Mouse (Mus musculus) forebrain, embryonic 12.5 days (tissue): ENCODE measurements around the gene Ebna1bp2. TPM values are rescaled to one million over a fixed set of nuclear protein-coding genes. Genes with fewer than 3 reads are reported as not detected.

Experiments
- ATAC-seq: fragments of 200-750 bp; cut with Nextera tagmentation; 2 replicates; pipeline ENCODE4 v1.8.0; 2017; ENCODE audit warnings: moderate TSS enrichment; ENCODE audit not compliant: low FRiP score
- H3K27ac ChIP-seq: fragments of 300-500 bp; sonication (generic); 2 replicates; pipeline ENCODE4 v1.5.1; 2016; ENCODE audit warnings: mild to moderate bottlenecking
- H3K27me3 ChIP-seq: fragments of 300-500 bp; sonication (generic); 2 replicates; pipeline ENCODE4 v1.6.1; 2016; ENCODE audit warnings: mild to moderate bottlenecking
- H3K36me3 ChIP-seq: fragments of 300-500 bp; sonication (generic); replicated peaks from 2 replicates; pipeline ENCODE4 v1.6.1; 2016; ENCODE audit warnings: mild to moderate bottlenecking
- H3K4me1 ChIP-seq: fragments of 300-500 bp; sonication (generic); 2 replicates; pipeline ENCODE4 v1.6.1; 2016
- H3K4me2 ChIP-seq: fragments of 300-500 bp; sonication (generic); 2 replicates; pipeline ENCODE4 v1.6.1; 2016; ENCODE audit warnings: mild to moderate bottlenecking, moderate library complexity
- H3K4me3 ChIP-seq: fragments of 300-500 bp; sonication (generic); replicated peaks from 2 replicates; pipeline ENCODE4 v1.5.1; 2016; ENCODE audit warnings: mild to moderate bottlenecking
- H3K9ac ChIP-seq: fragments of 300-500 bp; sonication (generic); 2 replicates; pipeline ENCODE4 v1.6.1; 2016; ENCODE audit warnings: mild to moderate bottlenecking
- H3K9me3 ChIP-seq: fragments of 300-500 bp; sonication (generic); 2 replicates; pipeline ENCODE4 v1.6.1; 2016
- WGBS: fragments of 180-500 bp; shearing (Covaris S2); methylation state at CpG from one replicate; pipeline ENCODE4 v1.1.7; 2016; 5-methylcytosine and 5-hydroxymethylcytosine counted together
- polyA plus RNA-seq: library from polyadenylated mRNA; unstranded; fragments of >200 nt; fragmentation: Nextera tagmentation; extraction: Ambion mirVana; gene quantifications from 2 replicates; pipeline ENCODE4 v1.2.1, GENCODE M21; 2016

Ebna1bp2 gene
- polyA plus RNA-seq, 1 experiment from 2014 or later, result 200 TPM

GRCm38 (mm10) chr4:118620967-118621320 lies 345 bp downstream of the Ebna1bp2 start:
- H3K9ac ChIP-seq, result peak overlapping the region; percentile 74
- peak overlapping the region; percentile 78 for H3K4me3 ChIP-seq
- no peaks in the 10 kb centered on the region for H3K27me3 ChIP-seq
- H3K9me3 ChIP-seq, result peaks cover 5% of the 10 kb centered on the region
- H3K27ac ChIP-seq, result peak overlapping the region; percentile 25; the same call in 1 of the 2 replicates
- ATAC-seq, result peak; percentile 39
- under 1% methylated on average over 23 of the region's 23 CpGs for WGBS
- peaks cover 32% of the 10 kb centered on the region for H3K36me3 ChIP-seq
- peaks cover 11% of the 10 kb centered on the region for H3K4me1 ChIP-seq
- peak overlapping the region; percentile 94 for H3K4me2 ChIP-seq

GRCm38 (mm10) chr4:118621781-118622180 lies 1.2 kb downstream of the Ebna1bp2 start:
- ATAC-seq, result no peak
- peak overlapping the region; percentile 78 for H3K4me3 ChIP-seq
- peaks cover 5% of the 10 kb centered on the region for H3K9me3 ChIP-seq
- WGBS, result 88% methylated on average over 9 of the region's 9 CpGs
- H3K27me3 ChIP-seq, result no peaks in the 10 kb centered on the region
- 0 out of 2 replicates have a peak overlapping the region, but pooled peaks have one; percentile 74 for H3K9ac ChIP-seq
- peak overlapping the region; percentile 94 for H3K4me2 ChIP-seq
- no peak overlapping the region for H3K27ac ChIP-seq
- H3K4me1 ChIP-seq, result peaks cover 11% of the 10 kb centered on the region
- peaks cover 40% of the 10 kb centered on the region for H3K36me3 ChIP-seq

GRCm38 (mm10) chr4:118630261-118630660 lies 9.7 kb downstream of the Ebna1bp2 start:
- Histone ChIP-seq H3K4me3 (no peak overlapping the region), H3K4me2 (no peak overlapping the region), H3K4me1 (no peaks in the 10 kb centered on the region), H3K36me3 (peaks cover 54% of the 10 kb centered on the region), H3K9ac (no peak overlapping the region), H3K27ac (no peak overlapping the region), H3K9me3 (no peaks in the 10 kb centered on the region), H3K27me3 (no peaks in the 10 kb centered on the region)
- 82% methylated on average over 5 of the region's 5 CpGs for WGBS
- ATAC-seq, result no peak

- Histone ChIP-seq H3K4me1 (peaks cover 8% of the 10 kb centered on the region; the same call in 1 of the 2 replicates), H3K27ac (no peak overlapping the region), H3K4me3 (no peak overlapping the region), H3K36me3 (no peaks in the 10 kb centered on the region), H3K27me3 (no peaks in the 10 kb centered on the region), H3K4me2 (peak overlapping the region; percentile 34), H3K9ac (no peak overlapping the region), H3K9me3 (no peaks in the 10 kb centered on the region)
- no peak for ATAC-seq
- 46% methylated on average over 20 of the region's 20 CpGs for WGBS
These were observed 22.0 kb downstream of the Ebna1bp2 start for GRCm38 (mm10) chr4:118642346-118643190.

GRCm38 (mm10) chr4:118645234-118645633 lies 24.6 kb downstream of the Ebna1bp2 start:
- H3K27me3 ChIP-seq, result no peaks in the 10 kb centered on the region
- 7% methylated on average over 2 of the region's 2 CpGs for WGBS
- no peak overlapping the region for H3K9ac ChIP-seq
- no peak overlapping the region for H3K4me3 ChIP-seq
- peak; percentile 39; the same call in 1 of the 2 replicates for ATAC-seq
- H3K4me1 ChIP-seq, result peaks cover 8% of the 10 kb centered on the region; the same call in 1 of the 2 replicates
- no peaks in the 10 kb centered on the region for H3K36me3 ChIP-seq
- H3K27ac ChIP-seq, result no peak overlapping the region
- no peaks in the 10 kb centered on the region for H3K9me3 ChIP-seq
- H3K4me2 ChIP-seq, result no peak overlapping the region

- Histone ChIP-seq H3K36me3 (no peaks in the 10 kb centered on the region), H3K27ac (no peak within 1 kb of the TSS), H3K27me3 (no peaks in the 10 kb centered on the region), H3K4me3 (no peak within 1 kb of the TSS), H3K4me1 (no peaks in the 10 kb centered on the region), H3K9ac (no peak within 1 kb of the TSS), H3K9me3 (no peaks in the 10 kb centered on the region), H3K4me2 (no peak within 1 kb of the TSS)
- no peak for ATAC-seq
These were observed 38.1 kb downstream of the Ebna1bp2 start, which contains the start of gene Olfr62 for GRCm38 (mm10) chr4:118658652-118659051. Olfr62 (plus strand) TSS chr4:118658952.

Other genes starting within 250 kb of the Ebna1bp2 start
- gene Szt2, start 211.5 kb upstream of the Ebna1bp2 start, polyA plus RNA-seq, result 15.4 and 15.9 TPM in 2 replicates
- gene Med8, start 211.5 kb upstream of the Ebna1bp2 start, polyA plus RNA-seq, result 144 and 154 TPM in 2 replicates
- gene Elovl1, start 192.7 kb upstream of the Ebna1bp2 start, polyA plus RNA-seq, result 27.7 and 30.1 TPM in 2 replicates
- gene Cdc20, start 183.4 kb upstream of the Ebna1bp2 start, polyA plus RNA-seq, result 299 and 306 TPM in 2 replicates
- gene Mpl, start 163.3 kb upstream of the Ebna1bp2 start, polyA plus RNA-seq, result 0.37 and 0.95 TPM in 2 replicates
- 15.4 and 15.6 TPM in 2 replicates for gene Tie1, start 130.7 kb upstream of the Ebna1bp2 start, polyA plus RNA-seq
- 0.27 and 0.35 TPM in 2 replicates for gene 2610528J11Rik, start 93.8 kb upstream of the Ebna1bp2 start, polyA plus RNA-seq
- 0.36 TPM in 1 of 2 replicates, not detected in the other for gene Tmem125, start 76.8 kb upstream of the Ebna1bp2 start, polyA plus RNA-seq
- gene Cfap57, start within 50 bp of the Ebna1bp2 start, polyA plus RNA-seq, result 0.74 and 0.89 TPM in 2 replicates
- gene Olfr62, start 38.2 kb downstream of the Ebna1bp2 start, polyA plus RNA-seq, result not detected in 2 replicates
- 0.12 TPM in 1 of 2 replicates, not detected in the other for gene Olfr1342, start 72.0 kb downstream of the Ebna1bp2 start, polyA plus RNA-seq
- not detected in 2 replicates for gene Olfr1341, start 82.7 kb downstream of the Ebna1bp2 start, polyA plus RNA-seq
- gene Olfr1340, start 99.3 kb downstream of the Ebna1bp2 start, polyA plus RNA-seq, result not detected in 2 replicates
- not detected in 2 replicates for gene Olfr1339, start 111.4 kb downstream of the Ebna1bp2 start, polyA plus RNA-seq
- not detected in 2 replicates for gene Olfr1338, start 137.9 kb downstream of the Ebna1bp2 start, polyA plus RNA-seq
- not detected in 2 replicates for gene Olfr1337, start 161.8 kb downstream of the Ebna1bp2 start, polyA plus RNA-seq
- gene Olfr1335, start 189.1 kb downstream of the Ebna1bp2 start, polyA plus RNA-seq, result not detected in 2 replicates
- gene Olfr1333, start 215.5 kb downstream of the Ebna1bp2 start, polyA plus RNA-seq, result not detected in 2 replicates
- not detected in 2 replicates for gene Olfr1331, start 243.8 kb downstream of the Ebna1bp2 start, polyA plus RNA-seq